Mouse (Mus musculus) bone marrow macrophage, adult 2 months (primary cell): ENCODE results near the gene Kalrn.

Experiments used
- CTCF ChIP-seq: IDR thresholded peaks from 2 replicates; pipeline ENCODE4 v1.5.1; 2012; ENCODE audit warnings: low read depth, mild to moderate bottlenecking, low read length, moderate library complexity
- POLR2A ChIP-seq: IDR thresholded peaks from 2 replicates; pipeline ENCODE4 v1.6.1; 2012; ENCODE audit warnings: mild to moderate bottlenecking, low read depth, low read length, borderline replicate concordance

DNA sequence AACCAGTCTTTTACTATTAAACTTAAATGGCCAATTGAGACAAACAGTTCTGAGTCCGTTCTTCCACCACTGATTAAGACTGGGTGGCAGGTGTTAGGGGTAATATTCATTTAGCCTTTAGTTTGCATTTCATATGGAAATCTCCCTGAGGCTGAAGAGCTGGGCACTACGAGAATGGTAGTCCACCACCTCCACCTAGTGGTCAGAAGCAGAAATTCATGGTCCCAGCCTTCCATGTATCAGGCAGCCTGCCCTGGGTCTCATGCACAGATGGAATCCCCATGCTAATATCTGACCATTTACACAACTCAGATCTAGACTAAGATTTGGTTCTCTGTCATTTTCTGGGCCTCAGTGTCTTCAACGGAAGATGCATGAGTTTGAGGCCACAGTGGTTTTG is 458.7 kb downstream of the Kalrn start:
- TF ChIP-seq POLR2A (no peak), CTCF (peak; percentile 55)
